Mouse (Mus musculus) heart, postnatal 0 days (tissue): Measurements from ENCODE around the gene Pkig. TPM values are rescaled to one million over a fixed set of nuclear protein-coding genes. Genes with fewer than 3 reads are reported as not detected.

Experiments used
- ATAC-seq: fragments of 200-750 bp; cut with Nextera tagmentation; 2 replicates; pipeline ENCODE4 v1.8.0; 2017; ENCODE audit warnings: low read depth, moderate number of reproducible peaks, moderate library complexity; ENCODE audit not compliant: insufficient read depth
- DNase-seq: peaks from one replicate; pipeline ENCODE4 v3.0.0-alpha.2; 2016; ENCODE audit warnings: low spot score
- H3K27ac ChIP-seq: fragments of 300-500 bp; sonication (generic); 2 replicates; pipeline ENCODE4 v1.5.1; 2014; ENCODE audit warnings: low read depth, mild to moderate bottlenecking
- H3K27me3 ChIP-seq: fragments of 300-500 bp; sonication (generic); 2 replicates; pipeline ENCODE4 v1.6.1; 2014; ENCODE audit warnings: low read length, mixed read lengths; ENCODE audit not compliant: control insufficient read depth, insufficient read depth
- H3K36me3 ChIP-seq: fragments of 300-500 bp; sonication (generic); replicated peaks from 2 replicates; pipeline ENCODE4 v1.6.1; 2014; ENCODE audit warnings: low read length, mixed read lengths; ENCODE audit not compliant: control insufficient read depth, insufficient read depth
- H3K4me1 ChIP-seq: fragments of 300-500 bp; sonication (generic); 2 replicates; pipeline ENCODE4 v1.6.1; 2014; ENCODE audit warnings: antibody characterized with exemption; ENCODE audit not compliant: control insufficient read depth, insufficient read depth
- H3K4me2 ChIP-seq: fragments of 300-500 bp; sonication (generic); 2 replicates; pipeline ENCODE4 v1.6.1; 2014; ENCODE audit warnings: low read depth, mild to moderate bottlenecking, low read length, moderate library complexity
- H3K4me3 ChIP-seq: fragments of 300-500 bp; sonication (generic); 2 replicates; pipeline ENCODE4 v1.5.1; 2014; ENCODE audit warnings: low read depth, low read length
- H3K9ac ChIP-seq: fragments of 300-500 bp; sonication (generic); replicated peaks from 2 replicates; pipeline ENCODE4 v1.6.1; 2014; ENCODE audit warnings: low read depth, low read length, mixed read lengths
- H3K9me3 ChIP-seq: fragments of 300-500 bp; sonication (generic); replicated peaks from 2 replicates; pipeline ENCODE4 v1.6.1; 2016; ENCODE audit warnings: low read length; ENCODE audit not compliant: control insufficient read depth
- CTCF ChIP-seq: IDR thresholded peaks from 2 replicates; pipeline ENCODE4 v1.5.1; 2016; ENCODE audit warnings: antibody characterized with exemption, control low read depth, low read depth
- EP300 ChIP-seq: IDR thresholded peaks from 2 replicates; pipeline ENCODE4 v1.6.1; 2016; ENCODE audit warnings: antibody characterized with exemption, low read depth
- WGBS: fragments of 180-500 bp; shearing (Covaris S2); extraction: QIAGEN DNeasy Blood & Tissue Kit; methylation state at CpG from one replicate; pipeline ENCODE4 v1.1.7; 2014; 5-methylcytosine and 5-hydroxymethylcytosine counted together
- polyA plus RNA-seq: library from polyadenylated mRNA; unstranded; fragments of >200 nt; fragmentation: Nextera tagmentation; extraction: Ambion mirVana; gene quantifications from 2 replicates; pipeline ENCODE4 v1.2.1, GENCODE M21; 2015
- total RNA-seq: library from RNA; depleted of rRNA; stranded (reverse); fragments of >200 nt; gene quantifications from 2 replicates; pipeline ENCODE4 v1.2.3, GENCODE M21; 2014; ENCODE audit warnings: low replicate concordance

The Pkig gene
- total and polyA plus RNA-seq, 2 experiments from 2014 or later, result 363 to 495 TPM

- Histone ChIP-seq H3K9ac (peak within 1 kb of the TSS; percentile 51), H3K36me3 (no peaks in the 10 kb centered on the region), H3K4me3 (peak within 1 kb of the TSS; percentile 50), H3K27ac (no peak within 1 kb of the TSS), H3K9me3 (no peaks in the 10 kb centered on the region), H3K27me3 (peaks cover 31% of the 10 kb centered on the region), H3K4me1 (peaks cover 7% of the 10 kb centered on the region), H3K4me2 (peak within 1 kb of the TSS; percentile 77)
- peak; percentile 76 for ATAC-seq
- DNase-seq, result peak; percentile 23
- TF ChIP-seq EP300, result no peak
- TF ChIP-seq CTCF, result no peak
- 2% methylated on average over 53 of the region's 57 CpGs for WGBS
These were observed 91.7 kb downstream of the Pkig start, which contains the start of gene Ada for GRCm38 (mm10) chr2:163749647-163750611. Ada (minus strand) TSS chr2:163750239.

GRCm38 (mm10) chr2:163754228-163754627 lies 96.0 kb downstream of the Pkig start:
- Histone ChIP-seq H3K9me3 (no peaks in the 10 kb centered on the region), H3K27ac (no peak overlapping the region), H3K4me2 (no peak overlapping the region), H3K36me3 (no peaks in the 10 kb centered on the region), H3K9ac (no peak overlapping the region), H3K4me3 (no peak overlapping the region), H3K4me1 (peaks cover 6% of the 10 kb centered on the region), H3K27me3 (peaks cover 16% of the 10 kb centered on the region)
- no peak for TF ChIP-seq CTCF
- TF ChIP-seq EP300, result no peak
- DNase-seq (no peak), ATAC-seq (no peak)
- 81% methylated on average over 5 of the region's 5 CpGs for WGBS

- H3K27ac ChIP-seq, result no peak overlapping the region
- no peak overlapping the region for H3K4me2 ChIP-seq
- no peak overlapping the region for H3K4me3 ChIP-seq
- ATAC-seq (no peak), DNase-seq (no peak)
- no peak overlapping the region for H3K9ac ChIP-seq
- H3K4me1 ChIP-seq, result no peaks in the 10 kb centered on the region
- TF ChIP-seq EP300, result no peak
- TF ChIP-seq CTCF, result no peak
- H3K36me3 ChIP-seq, result no peaks in the 10 kb centered on the region
- no peaks in the 10 kb centered on the region for H3K9me3 ChIP-seq
- WGBS, result 43% methylated on average over 2 of the region's 2 CpGs
- H3K27me3 ChIP-seq, result 0 out of 2 replicates have a peak, but pooled peaks cover 7% of the 10 kb centered on the region
These were observed 98.5 kb downstream of the Pkig start for GRCm38 (mm10) chr2:163756723-163757122.

- H3K27ac ChIP-seq, result no peak overlapping the region
- no peaks in the 10 kb centered on the region for H3K4me1 ChIP-seq
- no peak overlapping the region for H3K4me2 ChIP-seq
- H3K27me3 ChIP-seq, result 0 out of 2 replicates have a peak, but pooled peaks cover 7% of the 10 kb centered on the region
- WGBS, result 50% methylated on average over 2 of the region's 2 CpGs
- DNase-seq, result no peak
- no peak overlapping the region for H3K4me3 ChIP-seq
- H3K9me3 ChIP-seq, result no peaks in the 10 kb centered on the region
- H3K36me3 ChIP-seq, result no peaks in the 10 kb centered on the region
- no peak for TF ChIP-seq EP300
- no peak overlapping the region for H3K9ac ChIP-seq
- ATAC-seq, result no peak
These were observed 100.0 kb downstream of the Pkig start for GRCm38 (mm10) chr2:163758146-163758545.

- 76% methylated on average over 6 of the region's 6 CpGs for WGBS
- H3K27ac ChIP-seq, result no peak overlapping the region
- no peaks in the 10 kb centered on the region for H3K9me3 ChIP-seq
- 0 out of 2 replicates have a peak, but pooled peaks cover 3% of the 10 kb centered on the region for H3K27me3 ChIP-seq
- no peak for ATAC-seq
- H3K36me3 ChIP-seq, result no peaks in the 10 kb centered on the region
- H3K4me3 ChIP-seq, result no peak overlapping the region
- TF ChIP-seq CTCF (no peak), EP300 (no peak)
- no peak for DNase-seq
- no peak overlapping the region for H3K4me2 ChIP-seq
- H3K9ac ChIP-seq, result no peak overlapping the region
- no peaks in the 10 kb centered on the region for H3K4me1 ChIP-seq
These were observed 102.4 kb downstream of the Pkig start for GRCm38 (mm10) chr2:163760589-163760988.
